Mouse (Mus musculus): Measurements from ENCODE around the gene Izumo2.
A peak's percentile ranks its signal among the peaks of the same experiment; 100 is the strongest.

The Izumo2 gene

GRCm38 (mm10) chr7:44708574-44708973 is at the start of gene Izumo2:
Gene Izumo2, plus strand, starts transcription at chr7:44708742.
- no peak for DNase-seq (ENCODE audit: low spot score)

GRCm38 (mm10) chr7:44661219-44661618 is 47.3 kb upstream of the Izumo2 start:
- no peak for DNase-seq (ENCODE audit: low spot score)

- no peak for DNase-seq (ENCODE audit: low spot score)
These were observed 46.4 kb upstream of the Izumo2 start for GRCm38 (mm10) chr7:44662168-44662567.

- DNase-seq (ENCODE audit: low spot score) = no peak
These were observed 46.0 kb upstream of the Izumo2 start for GRCm38 (mm10) chr7:44662569-44662968.

GRCm38 (mm10) chr7:44663546-44663945 is 45.0 kb upstream of the Izumo2 start:
- DNase-seq (ENCODE audit: low spot score) = no peak

GRCm38 (mm10) chr7:44664731-44665130 is 43.8 kb upstream of the Izumo2 start:
- DNase-seq (ENCODE audit: low spot score) = no peak

GRCm38 (mm10) chr7:44666462-44666861 is 42.1 kb upstream of the Izumo2 start:
- DNase-seq (ENCODE audit: low spot score) = no peak

- no peak for DNase-seq (ENCODE audit: low spot score)
These were observed 40.4 kb upstream of the Izumo2 start for GRCm38 (mm10) chr7:44667996-44668738.

- no peak for DNase-seq (ENCODE audit: low spot score)
These were observed 39.4 kb upstream of the Izumo2 start for GRCm38 (mm10) chr7:44669103-44669502.

GRCm38 (mm10) chr7:44670803-44671202 is 37.7 kb upstream of the Izumo2 start, which contains the start of gene Myh14:
Gene Myh14, minus strand, starts transcription at chr7:44670843.
- DNase-seq (ENCODE audit: low spot score) = peak; percentile 36

- DNase-seq (ENCODE audit: low spot score) = no peak
These were observed 36.3 kb upstream of the Izumo2 start for GRCm38 (mm10) chr7:44672193-44672592.

GRCm38 (mm10) chr7:44674511-44674910 is 34.0 kb upstream of the Izumo2 start:
- DNase-seq (ENCODE audit: low spot score) = no peak

GRCm38 (mm10) chr7:44675171-44675570 is 33.4 kb upstream of the Izumo2 start:
- no peak for DNase-seq (ENCODE audit: low spot score)

- no peak for DNase-seq (ENCODE audit: low spot score)
These were observed 32.4 kb upstream of the Izumo2 start for GRCm38 (mm10) chr7:44676126-44676525.

- no peak for DNase-seq (ENCODE audit: low spot score)
These were observed 31.9 kb upstream of the Izumo2 start for GRCm38 (mm10) chr7:44676611-44677010.

GRCm38 (mm10) chr7:44683656-44684055 is 24.9 kb upstream of the Izumo2 start:
- no peak for DNase-seq (ENCODE audit: low spot score)

- DNase-seq (ENCODE audit: low spot score) = no peak
These were observed 22.8 kb upstream of the Izumo2 start for GRCm38 (mm10) chr7:44685531-44686402.

GRCm38 (mm10) chr7:44688890-44689289 is 19.7 kb upstream of the Izumo2 start:
- DNase-seq (ENCODE audit: low spot score) = no peak

- no peak for DNase-seq (ENCODE audit: low spot score)
These were observed 19.2 kb upstream of the Izumo2 start for GRCm38 (mm10) chr7:44689331-44689730.

GRCm38 (mm10) chr7:44693427-44694175 is 14.9 kb upstream of the Izumo2 start:
- DNase-seq (ENCODE audit: low spot score) = no peak

GRCm38 (mm10) chr7:44695223-44695622 is 13.3 kb upstream of the Izumo2 start:
- no peak for DNase-seq (ENCODE audit: low spot score)

GRCm38 (mm10) chr7:44697191-44697710 is 11.3 kb upstream of the Izumo2 start:
- no peak for DNase-seq (ENCODE audit: low spot score)

Measured in urinary bladder, postnatal 10 days (tissue).